Mouse (Mus musculus) MEL (cell line): ENCODE results near the gene Pou2f2.
A peak's percentile ranks its signal among the peaks of the same experiment; 100 is the strongest.

Source experiments
- ELF1 ChIP-seq: IDR thresholded peaks from 2 replicates; pipeline ENCODE4 v1.6.1; 2014; ENCODE audit warnings: low read depth, mild to moderate bottlenecking, inconsistent platforms, low read length, improper control_type of control experiment, moderate library complexity
- TAL1 ChIP-seq: IDR thresholded peaks from 2 replicates; pipeline ENCODE4 v1.6.1; 2012; ENCODE audit warnings: mild to moderate bottlenecking, inconsistent platforms, low read length, moderate library complexity, mixed read lengths
- ZC3H11A ChIP-seq: IDR thresholded peaks from 2 replicates; pipeline ENCODE4 v1.6.1; 2012; ENCODE audit warnings: low read depth, mild to moderate bottlenecking, inconsistent platforms, low read length, improper control_type of control experiment

DNA sequence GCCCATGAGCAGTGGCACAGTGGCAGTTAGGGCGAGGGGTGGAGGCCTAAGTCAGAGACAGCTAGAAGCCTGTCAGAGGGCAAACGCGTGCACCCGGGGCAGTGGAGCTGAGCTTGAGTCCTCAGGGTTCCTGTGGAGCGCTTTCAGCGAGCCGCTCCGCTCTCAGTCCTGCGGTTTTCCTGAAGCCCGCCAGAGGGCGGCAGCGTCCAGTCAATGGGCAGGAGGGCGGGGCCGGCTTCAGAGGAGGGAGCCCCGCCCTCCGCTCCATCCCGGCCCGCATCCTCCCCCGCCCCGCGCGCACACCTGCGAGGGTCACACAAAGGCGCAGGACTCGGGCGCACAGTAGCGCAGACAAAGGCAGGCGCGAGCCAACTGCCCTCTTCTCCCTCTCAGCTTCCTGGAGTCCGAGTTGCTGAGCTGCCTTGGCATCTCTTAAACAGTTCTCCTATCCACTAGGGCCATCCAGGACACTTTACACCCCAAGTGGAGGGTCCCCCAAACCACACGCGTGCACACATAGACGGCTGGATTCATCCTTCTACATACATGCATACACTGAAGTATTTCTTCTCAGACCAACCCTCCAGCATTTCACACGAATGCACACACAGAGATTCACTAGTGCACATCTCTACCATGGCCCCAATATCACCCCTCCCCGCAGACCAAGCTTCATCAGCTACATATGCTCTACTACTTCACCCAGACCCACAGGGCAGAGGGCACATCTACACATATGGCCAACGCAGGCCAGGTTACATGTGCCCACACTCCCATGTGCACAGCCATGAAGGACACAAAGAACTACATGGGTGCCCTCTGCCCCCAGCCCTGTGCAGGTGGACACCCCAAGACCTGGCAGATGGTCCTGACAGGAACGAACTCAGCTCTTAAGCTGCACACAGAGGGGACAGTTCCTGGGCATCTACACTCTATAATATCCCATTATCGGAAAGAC lies 46.2 kb downstream of the Pou2f2 start:
- no peak for TF ChIP-seq ELF1
- no peak for TF ChIP-seq TAL1
- peak; percentile 93 for TF ChIP-seq ZC3H11A
